Mouse (Mus musculus): ENCODE results near the gene Barhl2. TPM values are rescaled to one million over a fixed set of nuclear protein-coding genes. Genes with fewer than 3 reads are reported as not detected.

Gene Barhl2
- polyA plus RNA-seq, 1 experiment from 2014 or later = 1.8 TPM

DNA sequence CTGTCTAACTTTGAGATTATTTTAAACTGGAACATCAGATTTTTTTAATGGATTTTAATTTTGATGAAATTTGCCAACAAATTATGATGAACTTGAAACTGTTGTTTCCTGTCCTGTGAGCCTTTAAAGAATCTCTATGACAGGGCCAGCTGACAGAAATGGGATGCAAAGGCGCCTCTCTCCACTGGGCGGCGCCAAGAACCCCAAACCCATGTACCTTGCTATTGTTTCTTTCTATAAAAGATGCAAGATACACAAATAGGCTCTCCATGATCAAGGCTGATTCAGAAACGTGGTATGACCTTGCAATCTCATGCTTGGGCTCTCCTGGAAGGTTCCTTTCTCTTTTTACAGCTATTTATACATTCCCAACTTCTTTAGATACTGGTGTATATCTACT is 3.9 kb upstream of the Barhl2 start:
- ATAC-seq (ENCODE audit: low FRiP score) = no peak
- no peaks in the 10 kb centered on the region for H3K36me3 ChIP-seq
- no peak overlapping the region for H3K27ac ChIP-seq (replicated peaks)
- no peak overlapping the region for H3K4me3 ChIP-seq (replicated peaks)
- no peaks in the 10 kb centered on the region for H3K9me3 ChIP-seq (replicated peaks)
- peaks cover 93% of the 10 kb centered on the region for H3K27me3 ChIP-seq (replicated peaks)
- under 1% methylated on average over 4 of the region's 4 CpGs for WGBS
- no peak overlapping the region for H3K9ac ChIP-seq (replicated peaks)
- H3K4me1 ChIP-seq = peaks cover 20% of the 10 kb centered on the region
- H3K4me2 ChIP-seq = no peak overlapping the region

DNA sequence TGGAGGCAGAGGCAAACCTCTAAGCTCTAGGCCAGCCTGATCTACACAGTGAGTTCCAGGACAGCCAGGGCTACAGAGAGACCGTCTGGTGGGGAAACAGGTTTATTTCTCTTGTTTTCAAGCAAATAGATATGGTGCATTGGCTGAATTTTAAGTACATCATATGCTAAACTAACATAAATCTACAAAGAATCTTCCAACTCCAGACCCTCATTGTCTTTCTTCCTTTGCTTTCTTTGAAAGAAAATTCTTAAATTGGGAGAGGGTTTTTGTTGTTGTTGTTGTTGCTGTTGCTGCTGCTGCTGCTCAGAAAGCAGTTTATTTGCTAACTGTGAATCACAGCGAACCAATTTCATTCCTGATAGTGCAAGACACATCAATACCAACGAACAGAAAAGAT is 3.5 kb upstream of the Barhl2 start:
- ATAC-seq (ENCODE audit: low FRiP score) = no peak
- no peaks in the 10 kb centered on the region for H3K36me3 ChIP-seq
- H3K4me2 ChIP-seq = no peak overlapping the region
- no peak overlapping the region for H3K27ac ChIP-seq (replicated peaks)
- H3K27me3 ChIP-seq (replicated peaks) = peaks cover 89% of the 10 kb centered on the region
- H3K4me1 ChIP-seq = peaks cover 20% of the 10 kb centered on the region
- 2% methylated on average over 3 of the region's 3 CpGs for WGBS
- no peak overlapping the region for H3K9ac ChIP-seq (replicated peaks)
- H3K9me3 ChIP-seq (replicated peaks) = no peaks in the 10 kb centered on the region
- no peak overlapping the region for H3K4me3 ChIP-seq (replicated peaks)

DNA sequence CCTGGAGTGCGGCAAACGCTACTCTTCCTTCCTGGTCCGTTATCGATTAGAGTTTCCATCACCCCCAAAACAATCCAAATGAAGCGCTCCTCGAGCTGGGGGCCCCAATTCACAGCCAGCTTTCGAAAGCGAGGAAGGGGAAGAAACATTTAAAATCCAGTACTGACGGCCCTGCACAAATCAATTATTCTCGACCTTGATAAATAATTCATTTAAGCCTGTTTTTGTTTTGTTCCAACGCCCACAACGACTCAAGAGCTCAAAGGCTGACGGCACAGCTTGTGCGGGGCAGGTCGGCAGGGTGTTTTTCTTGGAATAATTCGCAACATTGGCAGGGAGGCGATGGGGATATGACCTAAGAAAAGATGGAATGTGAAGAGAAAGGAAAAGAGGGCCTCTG is 2.6 kb upstream of the Barhl2 start:
- H3K27ac ChIP-seq (replicated peaks) = no peak overlapping the region

DNA sequence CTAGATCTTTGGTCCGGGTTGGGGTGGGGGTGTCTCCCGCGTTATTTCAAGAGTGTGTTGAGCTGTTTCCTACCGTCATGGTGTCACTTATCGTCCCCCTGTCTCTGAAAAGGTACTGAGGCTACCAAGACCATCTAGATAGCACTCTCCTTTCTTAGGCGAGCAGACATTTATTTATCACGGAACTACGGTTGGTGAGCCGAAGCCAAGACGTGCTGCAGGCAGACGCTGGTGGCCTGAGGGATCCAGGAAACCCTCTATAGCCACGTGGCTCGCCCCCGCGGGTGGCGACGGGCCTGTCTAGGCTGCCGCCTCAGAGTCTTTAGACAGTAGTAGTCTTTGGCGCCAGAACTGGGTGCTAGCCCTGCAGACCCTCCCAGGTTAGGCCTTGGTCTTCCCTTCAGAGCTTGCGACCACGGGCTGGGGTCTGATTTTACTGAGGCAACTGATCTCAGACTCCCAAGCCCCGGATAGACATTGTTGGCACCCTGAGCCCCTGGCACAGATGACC is 2.1 kb upstream of the Barhl2 start:
- no peak for ATAC-seq (ENCODE audit: low FRiP score)
- H3K4me2 ChIP-seq = no peak overlapping the region
- peaks cover 20% of the 10 kb centered on the region for H3K4me1 ChIP-seq
- H3K9ac ChIP-seq (replicated peaks) = no peak overlapping the region
- 2% methylated on average over 22 of the region's 22 CpGs for WGBS
- no peak overlapping the region for H3K27ac ChIP-seq (replicated peaks)
- H3K4me3 ChIP-seq (replicated peaks) = no peak overlapping the region
- no peaks in the 10 kb centered on the region for H3K9me3 ChIP-seq (replicated peaks)
- peaks cover 89% of the 10 kb centered on the region for H3K27me3 ChIP-seq (replicated peaks)
- H3K36me3 ChIP-seq = no peaks in the 10 kb centered on the region

More for the DNA sequence above, 2.6 kb upstream of the Barhl2 start:
- H3K4me3 ChIP-seq (replicated peaks) = no peak overlapping the region
- ATAC-seq (ENCODE audit: low FRiP score) = no peak
- WGBS = under 1% methylated on average over 17 of the region's 17 CpGs
- H3K9ac ChIP-seq (replicated peaks) = no peak overlapping the region
- H3K36me3 ChIP-seq = no peaks in the 10 kb centered on the region
- H3K4me1 ChIP-seq = peaks cover 20% of the 10 kb centered on the region
- no peak overlapping the region for H3K4me2 ChIP-seq
- no peaks in the 10 kb centered on the region for H3K9me3 ChIP-seq (replicated peaks)
- peaks cover 89% of the 10 kb centered on the region for H3K27me3 ChIP-seq (replicated peaks)

DNA sequence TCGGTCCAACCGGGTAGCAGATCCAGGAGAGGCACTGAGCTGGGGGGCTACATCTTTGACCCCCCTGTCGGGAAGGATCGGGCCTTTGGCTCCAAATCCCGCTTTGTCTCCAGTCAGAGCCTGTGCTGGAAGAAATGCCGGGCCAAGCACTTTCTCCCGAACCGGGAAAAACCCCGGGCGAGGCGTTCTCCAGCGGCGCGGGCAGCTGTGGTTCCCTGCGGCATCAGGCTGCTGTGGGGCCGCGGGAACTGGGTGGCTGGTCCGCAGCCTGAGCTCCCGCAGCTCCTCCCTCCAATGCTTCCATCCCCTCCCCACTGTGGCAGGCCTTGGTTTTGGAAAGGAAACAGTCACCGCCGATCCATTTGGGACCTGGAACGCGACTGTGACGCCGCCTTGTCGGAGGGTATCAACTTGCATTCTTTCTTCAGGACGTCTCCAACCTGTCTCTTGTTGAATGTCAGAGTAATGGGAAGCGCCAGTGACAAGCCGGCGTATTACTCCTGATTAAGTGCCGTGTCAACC is 1.2 kb upstream of the Barhl2 start:
- H3K4me3 ChIP-seq (replicated peaks) = peak overlapping the region; percentile 37
- H3K9me3 ChIP-seq (replicated peaks) = no peaks in the 10 kb centered on the region
- peaks cover 89% of the 10 kb centered on the region for H3K27me3 ChIP-seq (replicated peaks)
- H3K36me3 ChIP-seq = no peaks in the 10 kb centered on the region
- H3K27ac ChIP-seq (replicated peaks) = no peak overlapping the region
- ATAC-seq (ENCODE audit: low FRiP score) = no peak
- under 1% methylated on average over 31 of the region's 31 CpGs for WGBS
- no peak overlapping the region for H3K9ac ChIP-seq (replicated peaks)
- H3K4me1 ChIP-seq = peaks cover 20% of the 10 kb centered on the region
- H3K4me2 ChIP-seq = peak overlapping the region; percentile 61

DNA sequence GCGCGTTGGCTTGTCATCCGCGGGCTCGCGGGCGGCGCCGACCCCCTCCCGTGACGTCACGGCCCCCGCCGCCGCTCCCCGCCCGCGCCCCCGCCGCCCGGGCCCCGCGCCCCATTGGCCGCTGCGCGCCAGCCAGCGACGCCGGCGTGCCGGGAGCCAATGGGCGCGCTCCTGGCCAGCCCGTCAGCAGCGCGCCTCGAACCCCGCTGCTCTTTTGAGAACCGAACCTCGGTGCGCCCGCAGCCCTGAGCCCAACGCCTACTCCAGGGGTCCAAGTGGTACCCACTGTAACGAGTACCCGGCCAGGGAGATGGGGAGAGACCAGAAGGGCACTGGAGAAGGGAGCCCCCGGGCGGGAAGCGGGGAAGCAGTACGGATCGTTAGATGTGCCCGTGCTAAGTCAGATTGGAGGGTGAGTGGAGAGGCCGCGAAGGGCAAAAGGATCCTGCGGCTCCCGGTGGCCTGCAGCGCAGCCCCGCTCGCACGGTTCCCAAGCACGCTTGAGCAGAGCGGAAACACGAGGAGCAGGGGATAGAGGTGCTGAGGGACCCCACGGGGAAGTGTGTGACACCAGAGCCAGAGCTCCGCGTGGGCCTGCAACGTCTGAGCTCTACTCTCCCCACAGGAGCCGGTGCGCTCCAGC is 632 bp upstream of the Barhl2 start:
- H3K4me2 ChIP-seq = peak overlapping the region; percentile 61
- H3K27ac ChIP-seq (replicated peaks) = no peak overlapping the region
- WGBS = under 1% methylated on average over 57 of the region's 68 CpGs
- H3K27me3 ChIP-seq (replicated peaks) = peaks cover 89% of the 10 kb centered on the region
- no peak overlapping the region for H3K9ac ChIP-seq (replicated peaks)
- peaks cover 18% of the 10 kb centered on the region for H3K4me1 ChIP-seq
- peak; percentile 73; the same call in 1 of the 2 replicates for ATAC-seq (ENCODE audit: low FRiP score)
- H3K9me3 ChIP-seq (replicated peaks) = no peaks in the 10 kb centered on the region
- no peaks in the 10 kb centered on the region for H3K36me3 ChIP-seq
- H3K4me3 ChIP-seq (replicated peaks) = peak overlapping the region; percentile 37

DNA sequence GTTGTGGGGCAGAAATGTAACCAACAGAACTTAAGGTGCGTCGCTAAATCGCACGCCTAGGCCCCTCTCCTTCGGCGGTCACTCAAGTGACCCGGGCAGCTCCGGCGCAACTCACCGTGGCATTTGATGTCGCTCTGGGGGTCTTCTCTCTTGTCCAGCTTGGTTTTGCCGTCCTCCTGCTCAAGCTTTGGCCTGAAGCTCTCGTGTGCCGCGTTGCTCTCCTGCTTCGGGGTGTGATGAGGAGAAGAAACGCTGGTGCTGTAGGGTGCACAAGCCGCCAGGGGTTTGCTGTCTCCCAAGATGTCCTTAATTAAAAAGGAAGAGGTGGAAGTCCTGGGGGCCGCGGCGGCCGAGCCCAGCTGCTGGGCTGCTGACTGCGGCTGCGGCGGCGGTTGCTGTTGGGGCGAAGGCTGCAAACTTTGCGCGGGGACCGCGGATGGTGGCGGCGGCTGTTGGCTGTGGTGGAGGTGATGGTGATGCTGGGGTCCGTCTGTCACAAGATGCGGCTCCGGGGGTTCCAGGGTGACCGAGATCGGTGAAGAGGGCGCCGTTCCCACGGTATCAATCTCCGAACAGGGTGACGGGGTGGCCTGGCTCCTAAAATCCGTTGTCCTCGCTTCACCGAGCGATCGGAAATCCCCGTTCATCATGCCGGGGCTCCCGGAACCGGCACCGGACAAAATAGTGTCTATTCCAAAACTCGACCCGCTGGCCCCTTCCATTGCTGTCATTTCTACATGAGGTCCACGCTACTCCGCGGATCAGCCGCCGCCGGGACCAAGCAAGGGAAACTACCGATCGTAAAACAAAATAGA is 648 bp downstream of the Barhl2 start:
- ATAC-seq (ENCODE audit: low FRiP score) = no peak
- H3K9ac ChIP-seq (replicated peaks) = no peak overlapping the region
- peaks cover 22% of the 10 kb centered on the region for H3K4me1 ChIP-seq
- no peaks in the 10 kb centered on the region for H3K36me3 ChIP-seq
- peak overlapping the region; percentile 37; the same call in 1 of the 2 replicates for H3K4me3 ChIP-seq (replicated peaks)
- H3K27me3 ChIP-seq (replicated peaks) = peaks cover 83% of the 10 kb centered on the region
- 1% methylated on average over 63 of the region's 63 CpGs for WGBS
- H3K27ac ChIP-seq (replicated peaks) = no peak overlapping the region
- H3K4me2 ChIP-seq = 0 out of 2 replicates have a peak overlapping the region, but pooled peaks have one; percentile 61
- no peaks in the 10 kb centered on the region for H3K9me3 ChIP-seq (replicated peaks)

DNA sequence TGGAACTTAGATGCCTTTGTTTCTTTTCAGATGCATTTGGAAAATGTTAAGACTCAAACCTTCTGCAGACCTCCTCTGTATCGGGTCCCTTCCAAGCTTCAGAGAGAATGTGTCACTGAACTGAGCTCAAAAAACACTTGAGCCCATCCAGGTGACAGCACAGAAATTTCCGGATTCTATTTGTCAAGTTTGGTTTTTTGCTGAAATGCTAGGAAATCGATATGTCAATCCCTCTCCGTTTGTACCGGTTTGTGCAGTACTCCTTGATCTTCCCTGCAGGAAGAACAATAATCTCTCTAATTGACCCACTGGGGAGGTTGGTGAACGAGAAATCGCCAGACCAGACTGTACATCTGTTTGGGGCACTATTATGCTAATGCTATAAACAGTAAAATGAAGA is 2.0 kb downstream of the Barhl2 start:
- peaks cover 81% of the 10 kb centered on the region for H3K27me3 ChIP-seq (replicated peaks)
- 0 out of 2 replicates have a peak overlapping the region, but pooled peaks have one; percentile 5 for H3K4me3 ChIP-seq (replicated peaks)
- 1% methylated on average over 7 of the region's 7 CpGs for WGBS
- ATAC-seq (ENCODE audit: low FRiP score) = no peak
- H3K36me3 ChIP-seq = no peaks in the 10 kb centered on the region
- H3K27ac ChIP-seq (replicated peaks) = no peak overlapping the region
- H3K9ac ChIP-seq (replicated peaks) = no peak overlapping the region
- no peaks in the 10 kb centered on the region for H3K9me3 ChIP-seq (replicated peaks)
- H3K4me2 ChIP-seq = no peak overlapping the region
- H3K4me1 ChIP-seq = peaks cover 22% of the 10 kb centered on the region

DNA sequence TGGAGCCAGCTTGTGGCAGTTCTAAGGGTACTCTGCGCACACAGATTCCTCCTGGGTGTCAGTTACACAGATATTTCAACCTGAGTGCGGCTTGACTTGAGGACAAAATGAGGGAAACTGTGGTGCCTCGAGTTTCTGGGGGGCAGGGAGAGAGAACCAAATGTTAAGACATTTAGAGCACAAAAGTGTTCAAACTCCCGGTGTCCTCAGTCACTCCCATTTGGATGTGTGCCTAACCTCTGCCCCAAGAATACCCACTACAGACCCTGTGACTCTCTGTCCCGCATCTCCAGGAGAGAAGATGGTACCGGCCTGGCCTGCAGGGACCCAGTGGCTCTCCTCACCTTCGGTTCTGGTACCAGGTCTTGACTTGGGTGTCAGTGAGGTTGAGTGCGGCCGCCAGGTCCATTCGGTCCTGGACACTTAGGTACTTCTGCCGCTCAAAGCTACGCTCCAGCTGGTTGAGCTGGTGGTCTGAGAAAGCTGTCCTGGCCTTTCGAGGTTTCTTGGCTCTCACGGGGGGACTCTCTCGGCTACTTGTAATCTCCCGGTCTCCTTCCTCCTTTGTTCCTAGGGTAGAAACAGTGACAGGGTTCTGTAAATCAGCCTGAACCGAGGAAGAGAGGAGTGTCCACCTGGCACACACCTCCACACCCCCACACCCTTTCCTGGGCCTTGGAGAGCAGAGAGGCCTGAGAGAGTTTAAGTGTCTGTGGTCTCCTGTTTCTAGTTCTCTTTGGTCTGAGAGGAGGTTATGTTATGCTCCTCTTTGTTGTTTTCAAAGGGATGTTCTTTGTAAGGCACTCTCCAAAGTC is 2.7 kb downstream of the Barhl2 start:
- Histone ChIP-seq H3K9ac (replicated peaks) (no peak overlapping the region), H3K4me2 (no peak overlapping the region), H3K36me3 (no peaks in the 10 kb centered on the region), H3K27me3 (replicated peaks) (peaks cover 81% of the 10 kb centered on the region), H3K4me1 (peaks cover 22% of the 10 kb centered on the region), H3K27ac (replicated peaks) (no peak overlapping the region), H3K4me3 (replicated peaks) (peak overlapping the region; percentile 9), H3K9me3 (replicated peaks) (no peaks in the 10 kb centered on the region)
- ATAC-seq (ENCODE audit: low FRiP score) = no peak
- 2% methylated on average over 17 of the region's 17 CpGs for WGBS

DNA sequence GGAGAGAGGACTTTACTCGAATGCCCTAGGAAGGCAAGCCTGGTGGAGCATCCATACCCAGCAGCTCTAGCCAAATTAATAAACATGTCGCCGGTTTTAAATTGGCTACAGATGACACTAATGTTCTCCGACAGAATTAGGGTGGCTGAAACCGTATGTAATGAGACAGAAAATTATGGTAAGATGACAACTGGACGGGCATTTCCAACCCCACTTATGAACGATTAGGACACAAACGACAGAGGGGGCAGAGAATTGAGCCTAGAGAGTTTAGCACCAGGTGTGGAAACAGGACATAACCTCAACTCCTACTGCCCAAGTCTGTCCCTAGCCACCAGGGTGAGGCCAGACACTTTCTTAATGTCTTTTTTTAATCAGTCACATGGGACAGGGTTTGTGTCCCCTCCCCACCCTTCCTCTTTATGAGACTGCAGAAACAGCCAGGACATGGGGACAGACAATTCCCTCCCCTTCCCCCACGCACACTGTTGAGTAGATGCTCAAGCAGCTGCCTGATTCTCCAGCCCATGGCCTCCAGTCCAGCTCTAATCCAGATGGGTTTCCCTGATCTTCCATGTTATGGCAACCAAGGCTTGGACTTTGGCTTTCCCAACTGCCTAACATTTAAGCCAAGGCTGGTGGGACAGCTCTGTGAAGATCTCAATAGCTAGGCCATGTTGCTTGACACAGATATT is 3.4 kb downstream of the Barhl2 start:
- Histone ChIP-seq H3K27ac (replicated peaks) (no peak overlapping the region), H3K4me1 (peaks cover 22% of the 10 kb centered on the region), H3K27me3 (replicated peaks) (peaks cover 81% of the 10 kb centered on the region), H3K9ac (replicated peaks) (no peak overlapping the region), H3K9me3 (replicated peaks) (no peaks in the 10 kb centered on the region), H3K36me3 (no peaks in the 10 kb centered on the region), H3K4me2 (no peak overlapping the region), H3K4me3 (replicated peaks) (peak overlapping the region; percentile 9; the same call in 1 of the 2 replicates)
- no peak for ATAC-seq (ENCODE audit: low FRiP score)
- WGBS = 2% methylated on average over 9 of the region's 9 CpGs

DNA sequence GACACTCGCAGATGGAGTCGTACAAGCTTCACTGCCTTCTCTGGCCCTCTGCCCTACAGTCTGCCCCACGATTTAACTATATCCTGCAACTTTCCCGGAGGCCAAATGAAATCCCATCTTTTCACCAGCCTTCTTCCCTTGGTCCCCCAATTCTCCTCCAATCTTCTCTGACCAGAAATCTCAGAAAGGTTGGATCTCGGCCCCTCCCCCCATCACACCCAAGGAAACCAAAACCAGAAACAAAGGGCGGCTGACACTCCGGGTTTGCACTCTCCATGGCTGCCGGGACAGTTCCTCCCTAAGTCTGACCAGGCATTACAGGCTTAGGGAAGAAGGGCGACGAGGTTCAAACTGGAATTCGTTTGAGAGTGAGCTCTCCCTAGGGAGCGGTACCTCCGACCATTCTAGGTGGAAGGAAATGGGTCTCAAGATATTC is 4.1 kb downstream of the Barhl2 start:
- ATAC-seq (ENCODE audit: low FRiP score) = no peak
- Histone ChIP-seq H3K4me1 (peaks cover 19% of the 10 kb centered on the region), H3K27me3 (replicated peaks) (peaks cover 81% of the 10 kb centered on the region), H3K36me3 (no peaks in the 10 kb centered on the region), H3K9ac (replicated peaks) (no peak overlapping the region), H3K4me2 (no peak overlapping the region), H3K27ac (replicated peaks) (no peak overlapping the region), H3K9me3 (replicated peaks) (no peaks in the 10 kb centered on the region), H3K4me3 (replicated peaks) (peak overlapping the region; percentile 16)
- 1% methylated on average over 13 of the region's 13 CpGs for WGBS

All from neural tube, embryonic 15.5 days (tissue).